Mouse (Mus musculus): ENCODE measurements at regions not wholly inside any gene's neighbourhood (a gene's known extent, or its start where the extent isn't known, plus 50 kb on each side); places are given as distances from the start of the nearest gene placed in this dataset.

DNA sequence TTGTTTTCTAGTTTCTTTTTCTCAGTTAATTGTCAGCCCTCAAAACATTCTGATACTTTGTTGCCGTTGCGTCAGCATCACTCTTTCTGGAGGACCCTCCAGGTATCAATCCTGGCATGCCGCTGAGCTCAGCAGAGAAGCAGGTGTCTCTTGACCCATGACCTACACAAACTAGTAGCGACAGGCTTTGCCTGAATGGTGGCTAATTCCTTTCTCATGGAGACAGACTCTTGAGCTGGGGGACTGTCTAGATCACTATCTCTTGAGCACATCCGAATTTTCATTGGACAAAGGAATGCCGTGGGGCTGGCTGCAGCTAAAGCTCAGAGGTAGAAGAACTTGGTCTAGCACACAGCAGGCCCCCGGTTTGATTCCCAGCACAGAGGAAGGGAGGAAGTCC lies 172.7 kb upstream of the Mrps10 start:
- no peak for DNase-seq
- Histone ChIP-seq H3K27me3 (replicated peaks; ENCODE audit: control insufficient read depth, insufficient read depth, low read length) (no peaks in the 10 kb centered on the region), H3K4me1 (ENCODE audit: control insufficient read depth, insufficient read depth, low read length) (no peaks in the 10 kb centered on the region), H3K4me3 (ENCODE audit: insufficient read depth, low read depth, low read length) (no peak overlapping the region), H3K27ac (ENCODE audit: insufficient read depth, low read depth, low read length) (no peak overlapping the region), H3K36me3 (ENCODE audit: control insufficient read depth, insufficient read depth, low read length) (no peaks in the 10 kb centered on the region)
- WGBS: 70% methylated on average over 7 of the region's 7 CpGs
- TF ChIP-seq CTCF (conservative IDR thresholded peaks at IDR 0.05; ENCODE audit: insufficient read depth, insufficient read length, low read depth, low read length) (no peak), POLR2A (IDR thresholded peaks at IDR 0.05; ENCODE audit: low read depth, low read length) (no peak)

DNA sequence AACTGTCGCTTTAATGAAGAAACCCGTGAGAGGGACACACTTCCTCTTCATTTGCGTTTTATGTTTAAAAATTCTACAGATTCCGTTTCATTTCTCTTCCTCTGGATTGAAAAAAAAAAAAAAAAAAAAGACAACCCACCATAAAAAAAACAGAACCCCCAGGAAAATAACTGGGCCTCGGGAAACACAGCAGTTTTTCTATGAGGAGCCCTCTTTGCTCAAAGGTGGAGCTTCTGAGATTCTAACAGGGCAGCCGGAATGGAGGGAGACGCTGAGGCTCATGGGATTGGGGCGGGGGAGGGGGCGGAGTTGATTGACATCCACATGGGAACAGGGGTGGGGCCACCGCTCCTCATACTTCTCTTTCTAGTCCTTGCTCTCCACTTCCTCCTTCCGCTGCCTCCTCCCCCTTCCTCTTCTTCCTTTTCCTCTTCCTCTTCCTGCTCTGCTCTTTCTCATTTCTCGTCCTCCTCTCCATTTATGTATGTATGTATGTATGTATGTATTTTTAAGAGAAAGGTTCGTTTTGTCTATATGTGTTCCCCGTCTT lies 174.1 kb upstream of the Mrps10 start:
- no peak for TF ChIP-seq POLR2A (IDR thresholded peaks at IDR 0.05; ENCODE audit: low read depth, low read length)
- TF ChIP-seq CTCF (conservative IDR thresholded peaks at IDR 0.05; ENCODE audit: insufficient read depth, insufficient read length, low read depth, low read length): no peak

DNA sequence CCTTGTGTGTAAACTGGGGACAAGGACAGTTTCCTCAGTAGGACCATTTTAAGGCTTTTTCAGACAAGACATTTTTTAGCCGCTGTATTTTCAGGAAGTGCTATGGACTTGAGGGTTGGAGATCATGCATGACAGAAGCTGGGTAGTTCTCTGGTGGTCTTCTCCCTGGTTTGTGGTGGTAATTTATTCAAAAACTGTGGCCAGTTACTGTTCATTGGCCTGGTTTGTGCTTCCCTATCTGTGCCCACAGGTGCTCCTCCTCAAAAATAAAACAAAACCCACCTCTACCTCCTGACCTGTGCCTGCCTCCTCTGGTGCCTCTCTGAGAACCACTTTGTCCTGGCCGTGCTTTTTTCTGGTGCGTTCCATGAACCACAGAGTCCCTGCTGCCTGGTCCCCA lies 177.3 kb upstream of the Mrps10 start:
- 89% methylated on average over 3 of the region's 3 CpGs for WGBS
- no peak for TF ChIP-seq POLR2A (IDR thresholded peaks at IDR 0.05; ENCODE audit: low read depth, low read length)
- TF ChIP-seq CTCF (conservative IDR thresholded peaks at IDR 0.05; ENCODE audit: insufficient read depth, insufficient read length, low read depth, low read length): no peak
- H3K27me3 ChIP-seq (replicated peaks; ENCODE audit: control insufficient read depth, insufficient read depth, low read length): no peaks in the 10 kb centered on the region
- no peaks in the 10 kb centered on the region for H3K4me1 ChIP-seq (ENCODE audit: control insufficient read depth, insufficient read depth, low read length)
- no peak for DNase-seq
- no peak overlapping the region for H3K27ac ChIP-seq (ENCODE audit: insufficient read depth, low read depth, low read length)
- no peaks in the 10 kb centered on the region for H3K36me3 ChIP-seq (ENCODE audit: control insufficient read depth, insufficient read depth, low read length)
- no peak overlapping the region for H3K4me3 ChIP-seq (ENCODE audit: insufficient read depth, low read depth, low read length)

More for the DNA sequence above, 174.1 kb upstream of the Mrps10 start:
- Histone ChIP-seq H3K27ac (ENCODE audit: insufficient read depth, low read depth, low read length) (no peak overlapping the region), H3K4me1 (ENCODE audit: control insufficient read depth, insufficient read depth, low read length) (no peaks in the 10 kb centered on the region), H3K4me3 (ENCODE audit: insufficient read depth, low read depth, low read length) (no peak overlapping the region), H3K27me3 (replicated peaks; ENCODE audit: control insufficient read depth, insufficient read depth, low read length) (no peaks in the 10 kb centered on the region), H3K36me3 (ENCODE audit: control insufficient read depth, insufficient read depth, low read length) (no peaks in the 10 kb centered on the region)
- 92% methylated on average over 14 of the region's 14 CpGs for WGBS
- no peak for DNase-seq

DNA sequence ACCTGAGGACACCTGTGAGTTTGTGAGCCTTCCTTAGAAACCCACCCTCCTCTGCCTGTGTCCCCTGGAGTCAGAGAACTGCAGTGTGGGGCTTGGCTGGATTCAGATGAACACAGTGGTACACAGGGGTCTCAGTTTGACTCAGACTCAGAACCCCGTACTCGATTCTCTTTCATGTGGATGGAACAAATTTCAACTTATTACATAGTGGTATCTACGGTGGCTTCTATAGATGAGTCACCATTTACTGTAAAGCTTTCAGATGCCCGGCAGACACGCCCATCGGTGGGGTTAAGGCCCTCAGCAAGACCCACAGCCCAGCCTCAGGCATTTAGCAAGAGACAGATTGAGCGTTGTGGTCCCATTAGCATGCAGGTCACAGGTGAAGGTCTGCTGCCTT lies 178.9 kb upstream of the Mrps10 start:
- no peaks in the 10 kb centered on the region for H3K4me1 ChIP-seq (ENCODE audit: control insufficient read depth, insufficient read depth, low read length)
- 91% methylated on average over 7 of the region's 7 CpGs for WGBS
- no peaks in the 10 kb centered on the region for H3K36me3 ChIP-seq (ENCODE audit: control insufficient read depth, insufficient read depth, low read length)
- no peak overlapping the region for H3K27ac ChIP-seq (ENCODE audit: insufficient read depth, low read depth, low read length)
- no peak overlapping the region for H3K4me3 ChIP-seq (ENCODE audit: insufficient read depth, low read depth, low read length)
- no peaks in the 10 kb centered on the region for H3K27me3 ChIP-seq (replicated peaks; ENCODE audit: control insufficient read depth, insufficient read depth, low read length)
- TF ChIP-seq POLR2A (IDR thresholded peaks at IDR 0.05; ENCODE audit: low read depth, low read length) (no peak), CTCF (conservative IDR thresholded peaks at IDR 0.05; ENCODE audit: insufficient read depth, insufficient read length, low read depth, low read length) (no peak)
- DNase-seq: no peak

DNA sequence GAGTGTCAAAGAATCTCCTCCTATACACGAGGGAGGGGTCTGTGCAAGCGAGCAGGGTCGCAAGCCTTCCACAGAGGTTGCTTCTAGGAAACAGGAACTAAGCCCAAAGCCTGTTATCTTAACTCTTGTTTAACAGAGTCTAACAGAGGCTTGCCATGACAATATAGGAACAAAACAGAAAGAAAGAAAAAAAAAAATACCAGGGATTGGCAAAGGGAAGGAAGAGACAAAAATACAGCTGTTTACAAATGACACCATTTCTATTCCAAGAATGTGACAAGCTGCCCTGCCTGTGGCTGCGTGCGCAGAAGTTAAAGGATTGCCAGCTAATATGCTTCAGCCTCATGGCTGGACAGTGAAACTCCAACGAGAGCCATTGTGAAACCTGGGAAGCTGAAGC lies 173.8 kb upstream of the Ubr2 start:
- TF ChIP-seq CTCF (conservative IDR thresholded peaks at IDR 0.05; ENCODE audit: insufficient read depth, insufficient read length, low read depth, low read length): no peak
- H3K4me1 ChIP-seq (ENCODE audit: control insufficient read depth, insufficient read depth, low read length): no peaks in the 10 kb centered on the region
- no peak overlapping the region for H3K4me3 ChIP-seq (ENCODE audit: insufficient read depth, low read depth, low read length)
- 56% methylated on average over 6 of the region's 6 CpGs for WGBS
- no peaks in the 10 kb centered on the region for H3K27me3 ChIP-seq (replicated peaks; ENCODE audit: control insufficient read depth, insufficient read depth, low read length)
- H3K36me3 ChIP-seq (ENCODE audit: control insufficient read depth, insufficient read depth, low read length): no peaks in the 10 kb centered on the region
- peak; percentile 32 for DNase-seq
- H3K27ac ChIP-seq (ENCODE audit: insufficient read depth, low read depth, low read length): no peak overlapping the region

DNA sequence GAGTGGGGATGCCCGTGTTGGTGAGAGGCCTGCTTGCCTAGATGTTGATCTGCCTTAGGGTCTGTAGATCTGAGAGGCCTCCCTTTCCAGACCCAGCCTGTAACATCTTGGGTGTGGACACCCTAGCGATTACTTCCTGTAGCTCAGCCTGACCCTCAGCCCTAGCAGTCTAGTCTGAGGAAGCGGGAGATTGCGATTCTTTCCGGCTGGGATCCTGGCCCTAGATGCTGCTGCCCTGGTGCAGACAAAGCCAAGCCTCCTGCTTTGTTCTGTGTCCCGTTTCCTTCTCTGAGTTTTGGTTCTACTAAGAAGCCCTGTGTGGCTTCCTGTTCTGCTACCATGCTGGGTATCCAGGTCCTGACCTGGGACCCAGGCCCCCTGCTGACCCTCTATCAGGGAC lies 171.8 kb upstream of the Ubr2 start:
- Histone ChIP-seq H3K36me3 (ENCODE audit: control insufficient read depth, insufficient read depth, low read length) (no peaks in the 10 kb centered on the region), H3K4me3 (ENCODE audit: insufficient read depth, low read depth, low read length) (no peak overlapping the region), H3K27ac (ENCODE audit: insufficient read depth, low read depth, low read length) (peak overlapping the region; percentile 35), H3K4me1 (ENCODE audit: control insufficient read depth, insufficient read depth, low read length) (no peaks in the 10 kb centered on the region), H3K27me3 (replicated peaks; ENCODE audit: control insufficient read depth, insufficient read depth, low read length) (no peaks in the 10 kb centered on the region)
- peak; percentile 70 for DNase-seq
- TF ChIP-seq POLR2A (IDR thresholded peaks at IDR 0.05; ENCODE audit: low read depth, low read length): no peak
- TF ChIP-seq CTCF (conservative IDR thresholded peaks at IDR 0.05; ENCODE audit: insufficient read depth, insufficient read length, low read depth, low read length): no peak
- WGBS: 51% methylated on average over 6 of the region's 6 CpGs

DNA sequence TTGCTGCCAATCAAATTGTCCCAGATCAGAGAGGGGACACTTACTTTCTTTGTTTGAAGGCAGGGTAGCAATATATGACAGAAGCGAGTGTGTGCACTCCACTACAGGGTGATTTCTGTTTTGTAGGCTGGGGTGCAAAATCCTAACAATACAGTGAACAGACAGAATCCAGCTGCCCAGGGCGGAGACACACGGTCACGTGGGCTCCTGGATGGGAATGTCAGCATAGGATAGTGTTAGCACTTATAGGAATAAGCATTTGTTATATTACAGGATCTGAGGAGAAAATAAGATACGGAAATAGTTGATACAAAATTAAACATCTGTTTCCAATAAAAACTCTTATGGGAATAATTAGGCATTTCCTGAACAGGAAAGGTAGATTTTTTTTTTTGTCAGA lies 169.1 kb upstream of the Ubr2 start:
- H3K27me3 ChIP-seq (replicated peaks; ENCODE audit: control insufficient read depth, insufficient read depth, low read length): no peaks in the 10 kb centered on the region
- no peaks in the 10 kb centered on the region for H3K36me3 ChIP-seq (ENCODE audit: control insufficient read depth, insufficient read depth, low read length)
- H3K4me3 ChIP-seq (ENCODE audit: insufficient read depth, low read depth, low read length): no peak overlapping the region
- DNase-seq: no peak
- TF ChIP-seq POLR2A (IDR thresholded peaks at IDR 0.05; ENCODE audit: low read depth, low read length): no peak
- no peak for TF ChIP-seq CTCF (conservative IDR thresholded peaks at IDR 0.05; ENCODE audit: insufficient read depth, insufficient read length, low read depth, low read length)
- H3K4me1 ChIP-seq (ENCODE audit: control insufficient read depth, insufficient read depth, low read length): no peaks in the 10 kb centered on the region
- 65% methylated on average over 5 of the region's 5 CpGs for WGBS
- H3K27ac ChIP-seq (ENCODE audit: insufficient read depth, low read depth, low read length): no peak overlapping the region

DNA sequence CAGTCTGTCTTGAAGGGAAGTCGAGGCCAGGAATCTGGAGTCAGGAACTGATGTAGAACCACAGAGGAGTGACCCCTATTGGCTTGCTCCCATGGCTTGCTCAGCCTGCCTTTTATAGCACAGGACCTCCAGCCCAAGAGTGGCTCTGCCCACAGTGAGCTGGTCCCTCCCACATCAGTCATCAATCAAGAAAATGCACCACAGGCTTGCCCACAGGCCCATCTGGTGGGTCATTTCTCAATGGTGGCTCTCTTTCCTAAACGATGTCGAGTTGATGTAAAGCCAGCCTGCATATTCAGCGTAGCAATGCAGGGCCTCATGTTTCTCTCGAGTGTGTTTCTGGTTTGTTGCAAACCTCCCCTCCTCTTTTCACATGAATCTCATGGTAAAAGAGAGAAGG lies 168.3 kb upstream of the Ubr2 start:
- H3K4me1 ChIP-seq (ENCODE audit: control insufficient read depth, insufficient read depth, low read length): no peaks in the 10 kb centered on the region
- no peak overlapping the region for H3K27ac ChIP-seq (ENCODE audit: insufficient read depth, low read depth, low read length)

More for the DNA sequence above, 168.3 kb upstream of the Ubr2 start:
- Histone ChIP-seq H3K4me3 (ENCODE audit: insufficient read depth, low read depth, low read length) (no peak overlapping the region), H3K36me3 (ENCODE audit: control insufficient read depth, insufficient read depth, low read length) (no peaks in the 10 kb centered on the region), H3K27me3 (replicated peaks; ENCODE audit: control insufficient read depth, insufficient read depth, low read length) (no peaks in the 10 kb centered on the region)
- 48% methylated on average over 5 of the region's 5 CpGs for WGBS
- no peak for TF ChIP-seq POLR2A (IDR thresholded peaks at IDR 0.05; ENCODE audit: low read depth, low read length)
- TF ChIP-seq CTCF (conservative IDR thresholded peaks at IDR 0.05; ENCODE audit: insufficient read depth, insufficient read length, low read depth, low read length): no peak
- no peak for DNase-seq

Measured in kidney, adult 2 months (tissue).